Mouse (Mus musculus) liver, embryonic 11.5 days (tissue): ENCODE measurements around the gene Cfap54. TPM values are rescaled to one million over a fixed set of nuclear protein-coding genes. Genes with fewer than 3 reads are reported as not detected.

Experiments used
- ATAC-seq: fragments of 200-750 bp; cut with Nextera tagmentation; replicated peaks from 2 replicates; pipeline ENCODE4 v1.8.0; 2017; ENCODE audit warnings: moderate number of reproducible peaks, mild to moderate bottlenecking, moderate TSS enrichment, moderate library complexity; ENCODE audit not compliant: low FRiP score
- DNase-seq: peaks from one replicate; pipeline ENCODE4 v3.0.0-alpha.2; 2017; ENCODE audit warnings: low spot score
- H3K27ac ChIP-seq: fragments of 300-500 bp; sonication (generic); 2 replicates; pipeline ENCODE4 v1.5.1; 2014; ENCODE audit warnings: mild to moderate bottlenecking, low read depth, low read length, control low read depth
- H3K27me3 ChIP-seq: fragments of 300-500 bp; sonication (generic); replicated peaks from 2 replicates; pipeline ENCODE4 v1.6.1; 2014; ENCODE audit warnings: low read length, mixed read lengths; ENCODE audit not compliant: control insufficient read depth, insufficient read depth
- H3K36me3 ChIP-seq: fragments of 300-500 bp; sonication (generic); 2 replicates; pipeline ENCODE4 v1.6.1; 2014; ENCODE audit warnings: mild to moderate bottlenecking, low read length, moderate library complexity, mixed read lengths; ENCODE audit not compliant: control insufficient read depth, insufficient read depth
- H3K4me1 ChIP-seq: fragments of 300-500 bp; sonication (generic); replicated peaks from 2 replicates; pipeline ENCODE4 v1.6.1; 2014; ENCODE audit warnings: low read length, mixed read lengths; ENCODE audit not compliant: control insufficient read depth, insufficient read depth
- H3K4me2 ChIP-seq: fragments of 300-500 bp; sonication (generic); 2 replicates; pipeline ENCODE4 v1.6.1; 2014; ENCODE audit warnings: mild to moderate bottlenecking, control low read depth, moderate library complexity
- H3K4me3 ChIP-seq: fragments of 300-500 bp; sonication (generic); 2 replicates; pipeline ENCODE4 v1.5.1; 2014; ENCODE audit warnings: low read depth, low read length, control low read depth
- H3K9ac ChIP-seq: fragments of 300-500 bp; sonication (generic); 2 replicates; pipeline ENCODE4 v1.6.1; 2014; ENCODE audit warnings: low read depth, low read length, control low read depth
- H3K9me3 ChIP-seq: fragments of 300-500 bp; sonication (generic); 2 replicates; pipeline ENCODE4 v1.6.1; 2016; ENCODE audit warnings: low read length, inconsistent platforms, mixed read lengths; ENCODE audit not compliant: control insufficient read depth
- WGBS: fragments of 180-500 bp; shearing (Covaris S2); extraction: QIAGEN DNeasy Blood & Tissue Kit; methylation state at CpG from one replicate; pipeline ENCODE4 v1.1.7; 2014; 5-methylcytosine and 5-hydroxymethylcytosine counted together
- polyA plus RNA-seq: library from polyadenylated mRNA; unstranded; fragments of >200 nt; fragmentation: Nextera tagmentation; extraction: Ambion mirVana; gene quantifications from 2 replicates; pipeline ENCODE4 v1.2.1, GENCODE M21; 2014

The Cfap54 gene
- polyA plus RNA-seq, 1 experiment from 2014 or later: 0.11 TPM

GRCm38 (mm10) chr10:93122399-93123184 is 41.2 kb upstream of the Cfap54 start:
- 43% methylated on average over 12 of the region's 12 CpGs for WGBS
- Histone ChIP-seq H3K27me3 (no peaks in the 10 kb centered on the region), H3K9ac (no peak overlapping the region), H3K4me3 (no peak overlapping the region), H3K9me3 (no peaks in the 10 kb centered on the region), H3K36me3 (no peaks in the 10 kb centered on the region), H3K4me2 (0 out of 2 replicates have a peak overlapping the region, but pooled peaks have one; percentile 60), H3K4me1 (peaks cover 21% of the 10 kb centered on the region; the same call in 1 of the 2 replicates), H3K27ac (no peak overlapping the region; the same call in 1 of the 2 replicates)
- no peak for ATAC-seq
- DNase-seq: no peak

DNA sequence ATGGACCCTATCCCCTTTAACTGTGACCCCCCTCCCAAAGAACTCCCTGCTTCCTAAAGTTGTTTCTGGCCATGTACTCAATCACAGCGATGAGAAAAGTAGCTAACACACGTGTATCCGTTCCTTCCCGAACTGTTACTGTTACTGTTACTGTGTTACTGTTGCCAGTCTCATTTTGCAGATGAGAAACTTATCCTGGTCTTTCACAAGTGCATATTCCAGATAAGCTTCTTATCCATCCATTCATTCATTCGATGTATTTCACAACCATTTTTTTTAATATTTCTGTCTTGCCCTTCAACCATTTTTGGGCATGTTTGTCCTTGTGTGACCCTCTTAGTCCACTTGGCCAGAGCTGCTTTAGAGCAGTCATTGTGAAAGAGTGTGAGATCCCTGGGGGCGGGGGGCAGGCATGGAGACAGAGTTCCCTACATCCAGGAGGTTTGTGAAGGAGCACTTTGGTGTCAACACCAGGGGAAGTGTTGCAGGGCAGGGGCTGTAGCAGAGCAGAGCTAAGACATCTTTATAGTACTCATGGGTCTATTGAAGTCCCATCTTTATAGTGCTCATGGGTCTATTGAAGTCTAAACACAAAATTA is 39.9 kb upstream of the Cfap54 start:
- no peak overlapping the region for H3K4me3 ChIP-seq
- DNase-seq (no peak), ATAC-seq (no peak)
- no peak overlapping the region for H3K27ac ChIP-seq
- H3K4me1 ChIP-seq: peaks cover 21% of the 10 kb centered on the region; the same call in 1 of the 2 replicates
- no peaks in the 10 kb centered on the region for H3K9me3 ChIP-seq
- H3K36me3 ChIP-seq: no peaks in the 10 kb centered on the region
- no peak overlapping the region for H3K9ac ChIP-seq
- no peaks in the 10 kb centered on the region for H3K27me3 ChIP-seq
- no peak overlapping the region for H3K4me2 ChIP-seq
- WGBS: 80% methylated on average over 6 of the region's 6 CpGs

DNA sequence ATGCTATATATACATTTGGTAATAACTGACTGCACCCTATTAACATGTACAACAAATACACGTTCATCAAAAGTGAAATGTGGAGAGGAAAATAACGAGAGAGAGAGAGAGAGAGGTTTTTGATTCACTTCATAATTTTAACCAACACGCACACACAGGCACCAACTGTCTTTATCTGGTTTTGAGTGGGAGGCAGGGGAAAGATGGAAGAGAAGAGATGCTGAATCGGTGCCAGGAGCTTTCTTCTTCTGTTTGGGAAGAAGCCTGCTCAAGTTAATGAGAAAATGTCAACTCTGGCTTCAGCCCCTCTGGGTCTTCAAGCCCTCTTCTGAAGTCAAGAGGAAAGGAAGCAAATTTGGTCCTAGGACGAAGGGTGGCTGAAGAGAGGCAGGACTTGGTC is 38.4 kb upstream of the Cfap54 start:
- no peaks in the 10 kb centered on the region for H3K36me3 ChIP-seq
- H3K9me3 ChIP-seq: no peaks in the 10 kb centered on the region
- WGBS: 79% methylated on average over 5 of the region's 5 CpGs
- no peak overlapping the region for H3K9ac ChIP-seq
- H3K4me1 ChIP-seq: peaks cover 21% of the 10 kb centered on the region; the same call in 1 of the 2 replicates
- no peak overlapping the region for H3K4me2 ChIP-seq
- DNase-seq (no peak), ATAC-seq (no peak)
- no peaks in the 10 kb centered on the region for H3K27me3 ChIP-seq
- no peak overlapping the region for H3K4me3 ChIP-seq
- no peak overlapping the region for H3K27ac ChIP-seq

- Histone ChIP-seq H3K9ac (no peak overlapping the region), H3K9me3 (no peaks in the 10 kb centered on the region), H3K36me3 (no peaks in the 10 kb centered on the region), H3K27ac (no peak overlapping the region), H3K4me1 (peaks cover 6% of the 10 kb centered on the region; the same call in 1 of the 2 replicates), H3K27me3 (no peaks in the 10 kb centered on the region), H3K4me3 (no peak overlapping the region), H3K4me2 (no peak overlapping the region)
- 76% methylated on average over 3 of the region's 3 CpGs for WGBS
- no peak for DNase-seq
- no peak for ATAC-seq
Measured at GRCm38 (mm10) chr10:93116636-93117035, 35.2 kb upstream of the Cfap54 start.

GRCm38 (mm10) chr10:93115743-93116142 is 34.3 kb upstream of the Cfap54 start:
- DNase-seq (no peak), ATAC-seq (no peak)
- H3K4me2 ChIP-seq: no peak overlapping the region
- H3K9me3 ChIP-seq: no peaks in the 10 kb centered on the region
- no peak overlapping the region for H3K27ac ChIP-seq
- no peaks in the 10 kb centered on the region for H3K4me1 ChIP-seq
- no peak overlapping the region for H3K4me3 ChIP-seq
- H3K9ac ChIP-seq: no peak overlapping the region
- H3K36me3 ChIP-seq: no peaks in the 10 kb centered on the region
- H3K27me3 ChIP-seq: no peaks in the 10 kb centered on the region
- WGBS: 66% methylated on average over 1 of the region's 1 CpGs

DNA sequence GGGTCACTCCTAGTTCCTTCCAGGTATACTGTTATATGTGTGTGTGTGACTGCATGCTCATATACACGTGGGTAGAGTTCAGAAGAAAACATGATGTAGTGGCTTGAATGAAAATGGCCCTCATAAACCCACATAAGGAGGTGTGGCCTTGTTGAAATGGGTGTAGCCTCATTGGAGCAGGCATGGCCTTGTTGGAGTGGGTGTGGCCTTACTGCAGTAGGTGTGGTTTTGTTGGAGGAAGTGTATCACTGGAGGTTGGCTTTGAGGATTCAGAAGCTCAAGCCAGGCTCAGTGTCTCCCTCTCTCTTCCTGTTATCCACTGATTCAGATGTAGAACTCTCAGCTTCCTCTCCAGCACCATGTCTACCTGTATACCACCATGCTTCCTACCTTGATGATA is 33.4 kb upstream of the Cfap54 start:
- no peak overlapping the region for H3K9ac ChIP-seq
- 71% methylated on average over 1 of the region's 1 CpGs for WGBS
- H3K9me3 ChIP-seq: no peaks in the 10 kb centered on the region
- no peaks in the 10 kb centered on the region for H3K4me1 ChIP-seq
- no peak overlapping the region for H3K27ac ChIP-seq
- no peaks in the 10 kb centered on the region for H3K36me3 ChIP-seq
- no peaks in the 10 kb centered on the region for H3K27me3 ChIP-seq
- ATAC-seq (peak; percentile 56; the same call in 1 of the 2 replicates), DNase-seq (no peak)
- no peak overlapping the region for H3K4me2 ChIP-seq
- H3K4me3 ChIP-seq: no peak overlapping the region

GRCm38 (mm10) chr10:93113968-93114367 is 32.5 kb upstream of the Cfap54 start:
- H3K4me1 ChIP-seq: no peaks in the 10 kb centered on the region
- 87% methylated on average over 8 of the region's 8 CpGs for WGBS

GRCm38 (mm10) chr10:93112021-93112420 is 30.6 kb upstream of the Cfap54 start:
- WGBS: 87% methylated on average over 6 of the region's 6 CpGs
- DNase-seq: no peak
- no peak for ATAC-seq
- Histone ChIP-seq H3K4me2 (no peak overlapping the region), H3K36me3 (no peaks in the 10 kb centered on the region), H3K4me3 (no peak overlapping the region), H3K27me3 (no peaks in the 10 kb centered on the region), H3K9ac (no peak overlapping the region), H3K4me1 (no peaks in the 10 kb centered on the region), H3K9me3 (no peaks in the 10 kb centered on the region), H3K27ac (no peak overlapping the region)

More at GRCm38 (mm10) chr10:93113968-93114367, 32.5 kb upstream of the Cfap54 start:
- H3K4me2 ChIP-seq: no peak overlapping the region
- H3K9ac ChIP-seq: no peak overlapping the region
- no peaks in the 10 kb centered on the region for H3K9me3 ChIP-seq
- DNase-seq (no peak), ATAC-seq (no peak)
- H3K36me3 ChIP-seq: no peaks in the 10 kb centered on the region
- H3K4me3 ChIP-seq: no peak overlapping the region
- H3K27me3 ChIP-seq: no peaks in the 10 kb centered on the region
- H3K27ac ChIP-seq: no peak overlapping the region

GRCm38 (mm10) chr10:93111412-93111811 is 30.0 kb upstream of the Cfap54 start:
- H3K9me3 ChIP-seq: no peaks in the 10 kb centered on the region
- no peak overlapping the region for H3K4me3 ChIP-seq
- DNase-seq: no peak
- no peaks in the 10 kb centered on the region for H3K4me1 ChIP-seq
- WGBS: 64% methylated on average over 8 of the region's 8 CpGs
- no peak overlapping the region for H3K4me2 ChIP-seq
- ATAC-seq: no peak
- no peak overlapping the region for H3K9ac ChIP-seq
- no peaks in the 10 kb centered on the region for H3K27me3 ChIP-seq
- no peak overlapping the region for H3K27ac ChIP-seq
- no peaks in the 10 kb centered on the region for H3K36me3 ChIP-seq
